In genomic region chr7:29048070-29048469, GRCm38 (mm10) we compare ENCODE assay signal across 24 mouse cellular contexts.
A peak's percentile ranks its signal among the peaks of the same experiment; 100 is the strongest.
DNase-seq lines count a peak whose midpoint lies in the region; ATAC-seq and TF ChIP-seq lines count a peak whose summit lies in the region.
"Had no signal": no experiment of that assay in that cellular context is flagged by ENCODE, and none has a peak within 500 bp of the region (broad histone marks: within the 10 kb centered on the region; RNA-seq: fewer than 3 reads in every experiment).

No protein-coding gene starts in this region.

- no peak overlapping the region for H3K9ac ChIP-seq in hindbrain, postnatal 0 days (replicated peaks; ENCODE audit: low read length)
- no peak overlapping the region for H3K9ac ChIP-seq in hindbrain, embryonic 13.5 days
- H3K9ac ChIP-seq in lung, embryonic 14.5 days = no peak overlapping the region
- H3K9ac ChIP-seq: embryonic facial prominence, embryonic 13.5 days; heart, embryonic 15.5 days; neural tube, embryonic 12.5 days had no signal

- 83% methylated on average over 3 of the region's 3 CpGs for WGBS in hindbrain, postnatal 0 days
- WGBS in hindbrain, embryonic 13.5 days = 88% methylated on average over 3 of the region's 3 CpGs
- 78% methylated on average over 3 of the region's 3 CpGs for WGBS in lung, embryonic 14.5 days

- H3K36me3 ChIP-seq in hindbrain, postnatal 0 days (ENCODE audit: insufficient read depth, low read length) = no peaks in the 10 kb centered on the region
- no peaks in the 10 kb centered on the region for H3K36me3 ChIP-seq in hindbrain, embryonic 13.5 days
- no peaks in the 10 kb centered on the region for H3K36me3 ChIP-seq in lung, embryonic 14.5 days (ENCODE audit: insufficient read depth)
- H3K36me3 ChIP-seq in E14TG2a.4 (ENCODE audit: insufficient read depth, low read length) = no peaks in the 10 kb centered on the region
- H3K36me3 ChIP-seq: embryonic facial prominence, embryonic 13.5 days; heart, embryonic 15.5 days; midbrain, embryonic 10.5 days; neural tube, embryonic 12.5 days had no signal

- H3K9me3 ChIP-seq in hindbrain, postnatal 0 days (ENCODE audit: low read length) = no peaks in the 10 kb centered on the region
- H3K9me3 ChIP-seq in hindbrain, embryonic 13.5 days = no peaks in the 10 kb centered on the region
- no peaks in the 10 kb centered on the region for H3K9me3 ChIP-seq in lung, embryonic 14.5 days (ENCODE audit: low read depth, low read length)
- H3K9me3 ChIP-seq in E14TG2a.4 (ENCODE audit: low read length) = peaks cover 5% of the 10 kb centered on the region
- H3K9me3 ChIP-seq: embryonic facial prominence, embryonic 13.5 days; heart, embryonic 15.5 days; neural tube, embryonic 12.5 days had no signal

- H3K4me1 ChIP-seq in hindbrain, postnatal 0 days (ENCODE audit: insufficient read depth, low read length) = no peaks in the 10 kb centered on the region; the same call in 1 of the 2 replicates
- peaks cover 9% of the 10 kb centered on the region; the same call in 1 of the 2 replicates for H3K4me1 ChIP-seq in hindbrain, embryonic 13.5 days (replicated peaks)
- H3K4me1 ChIP-seq in lung, embryonic 14.5 days (ENCODE audit: insufficient read depth) = peaks cover 9% of the 10 kb centered on the region
- peaks cover 54% of the 10 kb centered on the region for H3K4me1 ChIP-seq in E14TG2a.4 (replicated peaks; ENCODE audit: low read depth, low read length)

- H3K27ac ChIP-seq in hindbrain, postnatal 0 days = no peak overlapping the region
- H3K27ac ChIP-seq in hindbrain, embryonic 13.5 days = no peak overlapping the region
- H3K27ac ChIP-seq in lung, embryonic 14.5 days (ENCODE audit: low read depth) = no peak overlapping the region
- H3K27ac ChIP-seq: embryonic facial prominence, embryonic 13.5 days; heart, embryonic 15.5 days; macrophage; midbrain, embryonic 10.5 days; neural tube, embryonic 12.5 days had no signal

- no peak for DNase-seq in hindbrain, postnatal 0 days (ENCODE audit: low spot score)
- no peak for DNase-seq in lung, embryonic 14.5 days
- no peak for DNase-seq in lung, postnatal 10 days
- peak; percentile 46 for DNase-seq in induced T-regulatory cell, adult 2 months (ENCODE audit: low read depth)
- no peak for DNase-seq in left cerebral cortex, postnatal 10 days (ENCODE audit: extremely low spot score in 1 of 2, low spot score in 2 of 2)
- DNase-seq: adrenal gland, postnatal 25 days; cerebellum, adult 11 months; gastrocnemius, postnatal 14 days; heart, postnatal 4 days; kidney, adult 2 months; kidney, postnatal 25 days; layer of hippocampus, adult 9-11 months; lung, adult 2 months; right cerebral cortex, adult 18-20 months had no signal

- no peak for ATAC-seq in hindbrain, postnatal 0 days
- ATAC-seq in hindbrain, embryonic 13.5 days (ENCODE audit: low FRiP score) = no peak
- ATAC-seq in lung, embryonic 14.5 days (ENCODE audit: insufficient read depth) = no peak
- ATAC-seq in frontal cortex, adult (ENCODE audit: low TSS enrichment) = no peak
- ATAC-seq: activated CD4-positive, CD25-positive, alpha-beta regulatory T cell, adult 4 months; hindbrain, embryonic 16.5 days had no signal

- TF ChIP-seq CTCF in hindbrain, postnatal 0 days (IDR thresholded peaks at IDR 0.05; ENCODE audit: low read depth) = peak; percentile 37; the same call in 1 of the 2 replicates
- TF ChIP-seq CTCF in lung, embryonic 14.5 days (IDR thresholded peaks at IDR 0.05; ENCODE audit: low read depth) = peak; percentile 25; the same call in 1 of the 2 replicates
- peak; percentile 67 for TF ChIP-seq CTCF in E14TG2a.4 (conservative IDR thresholded peaks at IDR 0.05; ENCODE audit: low read length)

- intact Hi-C loops in left cerebral cortex, postnatal 10 days (cut with DNase I) = no loop called here

- peaks cover 11% of the 10 kb centered on the region for H3K27me3 ChIP-seq in hindbrain, postnatal 0 days (ENCODE audit: insufficient read depth, low read length)
- H3K27me3 ChIP-seq in hindbrain, embryonic 13.5 days = peaks cover 35% of the 10 kb centered on the region
- H3K27me3 ChIP-seq in lung, embryonic 14.5 days (ENCODE audit: insufficient read depth, low read length) = peaks cover 16% of the 10 kb centered on the region
- H3K27me3 ChIP-seq in E14TG2a.4 (ENCODE audit: insufficient read depth, low read length) = peaks cover 14% of the 10 kb centered on the region

- no peak overlapping the region for H3K4me3 ChIP-seq in hindbrain, postnatal 0 days (ENCODE audit: low read length)
- no peak overlapping the region for H3K4me3 ChIP-seq in hindbrain, embryonic 13.5 days
- H3K4me3 ChIP-seq in lung, embryonic 14.5 days (ENCODE audit: low read depth, low read length) = no peak overlapping the region
- H3K4me3 ChIP-seq in E14TG2a.4 (replicated peaks; ENCODE audit: low read length) = no peak overlapping the region
- H3K4me3 ChIP-seq: embryonic facial prominence, embryonic 13.5 days; heart, embryonic 15.5 days; midbrain, embryonic 10.5 days; neural tube, embryonic 12.5 days had no signal

- H3K4me2 ChIP-seq in hindbrain, postnatal 0 days (ENCODE audit: low read depth, low read length) = no peak overlapping the region
- no peak overlapping the region for H3K4me2 ChIP-seq in hindbrain, embryonic 13.5 days
- no peak overlapping the region for H3K4me2 ChIP-seq in lung, embryonic 14.5 days
- H3K4me2 ChIP-seq: embryonic facial prominence, embryonic 13.5 days; heart, embryonic 15.5 days; neural tube, embryonic 12.5 days had no signal
